Mouse (Mus musculus): ENCODE measurements around the gene Vamp1.

DNA sequence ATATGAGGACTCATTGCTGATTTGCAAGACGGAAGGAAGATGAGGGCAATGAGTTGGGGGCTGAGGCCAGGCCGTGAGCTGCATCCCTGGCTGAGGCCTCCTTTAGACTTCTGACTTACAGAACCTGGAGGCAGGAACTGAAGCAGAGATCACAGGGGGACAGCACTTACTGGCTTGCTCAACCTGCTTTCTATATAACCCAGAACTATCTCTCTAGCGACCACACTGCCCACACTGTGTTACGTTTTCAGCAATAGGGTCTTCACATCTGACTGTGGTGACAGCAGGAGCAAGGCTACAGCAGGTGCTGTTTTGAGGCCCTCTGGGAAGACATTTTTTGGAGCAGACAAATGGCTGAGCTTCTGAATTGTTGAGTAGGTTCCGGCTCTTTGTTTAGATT is 25.3 kb downstream of the Vamp1 start:
- TF ChIP-seq EP300 (optimal IDR thresholded peaks at IDR 0.05) (no peak), CTCF (IDR thresholded peaks at IDR 0.05; ENCODE audit: low read depth) (no peak)
